Mouse (Mus musculus) lung, adult 2 months (tissue): ENCODE results near the gene Capn5.

ENCODE experiments used
- CTCF ChIP-seq: fragments of 200-500 bp; IDR thresholded peaks from 2 replicates; pipeline ENCODE4 v1.5.1; 2011; ENCODE audit warnings: mild to moderate bottlenecking, low read length, control low read depth; ENCODE audit not compliant: insufficient read depth
- POLR2A ChIP-seq: fragments of 200-500 bp; IDR thresholded peaks from 2 replicates; pipeline ENCODE4 v1.6.1; 2011; ENCODE audit warnings: low read depth, mild to moderate bottlenecking, control low read depth, low read length, borderline replicate concordance; ENCODE audit errors: extremely low read depth

- no peak for TF ChIP-seq CTCF
- no peak for TF ChIP-seq POLR2A
Observed at GRCm38 (mm10) chr7:98140597-98140996, 37.5 kb downstream of the Capn5 start.
